ENCODE assay signal across 26 mouse cellular contexts in the genomic region with DNA sequence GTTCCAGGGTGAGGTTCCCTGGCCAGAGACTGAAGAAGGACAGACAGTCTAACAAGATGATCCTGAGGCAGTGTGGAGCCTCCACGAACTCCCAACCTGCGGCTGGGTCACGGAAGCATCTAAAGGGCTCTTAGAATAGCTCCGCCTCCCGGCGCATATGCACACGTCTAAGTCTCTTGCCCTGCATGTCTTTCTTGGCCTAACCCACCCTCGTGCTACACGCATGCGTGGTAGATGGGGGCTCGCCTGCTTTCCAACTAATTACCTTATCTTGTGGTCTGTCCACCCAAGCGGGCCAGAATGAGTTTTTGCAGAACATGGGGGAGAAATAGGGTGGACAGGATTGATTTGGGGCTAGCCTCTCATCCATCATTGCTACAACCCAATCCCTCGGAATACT. TPM values are rescaled to one million over a fixed set of nuclear protein-coding genes. Genes with fewer than 3 reads are reported as not detected.
A peak's percentile ranks its signal among the peaks of the same experiment; 100 is the strongest.
DNase-seq lines count a peak whose midpoint lies in the region; ATAC-seq and TF ChIP-seq lines count a peak whose summit lies in the region.
"Had no signal": no experiment of that assay in that cellular context is flagged by ENCODE, and none has a peak within 500 bp of the region (broad histone marks: within the 10 kb centered on the region; RNA-seq: fewer than 3 reads in every experiment).

No protein-coding gene starts in this region.

- H3K9ac ChIP-seq in limb, embryonic 13.5 days = no peak overlapping the region
- H3K9ac ChIP-seq in MEL (ENCODE audit: control insufficient read depth, low read depth, low read length, poor library complexity, severe bottlenecking) = no peak overlapping the region
- no peak overlapping the region for H3K9ac ChIP-seq in limb, embryonic 14.5 days (ENCODE audit: low read depth, low read length, severe bottlenecking)
- H3K9ac ChIP-seq: forebrain, embryonic 13.5 days; heart, embryonic 15.5 days; hindbrain, embryonic 13.5 days had no signal

- H3K79me2 ChIP-seq in MEL (ENCODE audit: control insufficient read depth, insufficient read depth, low read length, poor library complexity) = no peaks in the 10 kb centered on the region

- H3K4me2 ChIP-seq in limb, embryonic 13.5 days (replicated peaks) = no peak overlapping the region
- H3K4me2 ChIP-seq in limb, embryonic 14.5 days (replicated peaks; ENCODE audit: low read depth, low read length, severe bottlenecking) = no peak overlapping the region
- H3K4me2 ChIP-seq: forebrain, embryonic 13.5 days; heart, embryonic 11.5 days; heart, embryonic 15.5 days; hindbrain, embryonic 13.5 days had no signal

- TF ChIP-seq EP300 in MEL (IDR thresholded peaks at IDR 0.05; ENCODE audit: low read depth in 1 of 2, low read length in 2 of 2) = no peak

- no peak for TF ChIP-seq POLR2A in MEL (IDR thresholded peaks at IDR 0.05; ENCODE audit: control insufficient read depth in 1 of 2, insufficient read depth in 1 of 2, low read depth in 1 of 2, low read length in 2 of 2, poor library complexity in 1 of 2)
- no peak for TF ChIP-seq POLR2A in limb, embryonic 14.5 days (IDR thresholded peaks at IDR 0.05; ENCODE audit: borderline replicate concordance, extremely low read depth, insufficient read depth, insufficient read length)

- intact Hi-C loops in left cerebral cortex, postnatal 36 days (cut with DNase I) = no loop called here

- peak overlapping the region; percentile 39; the same call in 1 of the 2 replicates for H3K27ac ChIP-seq in limb, embryonic 13.5 days
- H3K27ac ChIP-seq in limb, embryonic 10.5 days = no peak overlapping the region
- no peak overlapping the region for H3K27ac ChIP-seq in MEL (ENCODE audit: control insufficient read depth, low read depth, low read length)
- H3K27ac ChIP-seq in limb, embryonic 14.5 days (replicated peaks; ENCODE audit: low read depth, low read length) = peak overlapping the region; percentile 6; the same call in 1 of the 2 replicates
- H3K27ac ChIP-seq: forebrain, embryonic 10.5 days; forebrain, embryonic 13.5 days; heart, embryonic 15.5 days; hindbrain, embryonic 10.5 days; hindbrain, embryonic 13.5 days had no signal

- ATAC-seq in limb, embryonic 13.5 days (ENCODE audit: low FRiP score, low read depth) = no peak
- ATAC-seq in limb, embryonic 14.5 days (ENCODE audit: low FRiP score, low read depth) = no peak
- ATAC-seq: forebrain, embryonic 13.5 days; forebrain, embryonic 16.5 days; hindbrain, embryonic 16.5 days had no signal

- no peak for DNase-seq in limb, embryonic 10.5 days (ENCODE audit: low spot score)
- peak; percentile 3 for DNase-seq in MEL (ENCODE audit: low read depth, low spot score)
- no peak for DNase-seq in limb, embryonic 14.5 days (ENCODE audit: low spot score)
- no peak for DNase-seq in ovary, adult 18-20 months (ENCODE audit: low spot score)
- DNase-seq in spleen, postnatal 10 days (ENCODE audit: low spot score in 2 of 2) = no peak
- DNase-seq in left cerebral cortex, postnatal 36 days (ENCODE audit: low spot score in 2 of 2) = no peak
- DNase-seq: adrenal gland, adult 2 months; adrenal gland, postnatal 25 days; B cell, adult 2 months; cerebellum, adult 11-12 months; cerebellum, adult 8-10 months; cerebellum, postnatal 10 days; gastrocnemius, postnatal 10 days; gastrocnemius, postnatal 36 days; heart, postnatal 10 days; heart, postnatal 36 days had no signal

- H3K4me3 ChIP-seq in limb, embryonic 13.5 days = no peak overlapping the region
- no peak overlapping the region for H3K4me3 ChIP-seq in limb, embryonic 10.5 days
- no peak overlapping the region for H3K4me3 ChIP-seq in MEL (ENCODE audit: control insufficient read depth in 1 of 2, insufficient read depth in 1 of 2, low read depth in 2 of 2, low read length in 2 of 2)
- no peak overlapping the region for H3K4me3 ChIP-seq in limb, embryonic 14.5 days (replicated peaks; ENCODE audit: low read length)
- H3K4me3 ChIP-seq: forebrain, embryonic 10.5 days; forebrain, embryonic 13.5 days; heart, embryonic 15.5 days; hindbrain, embryonic 10.5 days; hindbrain, embryonic 13.5 days had no signal

- peaks cover 19% of the 10 kb centered on the region for H3K4me1 ChIP-seq in limb, embryonic 13.5 days
- peaks cover 10% of the 10 kb centered on the region for H3K4me1 ChIP-seq in limb, embryonic 10.5 days
- H3K4me1 ChIP-seq in MEL (ENCODE audit: control insufficient read depth in 1 of 2, insufficient read depth in 2 of 2, low read length in 2 of 2) = peaks cover 4 to 12% of the 10 kb centered on the region in 2 experiments; a peak in 2 of 4 replicates
- H3K4me1 ChIP-seq in limb, embryonic 14.5 days (ENCODE audit: control insufficient read depth, insufficient read depth, low read length) = peaks cover 7% of the 10 kb centered on the region; the same call in 1 of the 2 replicates
- H3K4me1 ChIP-seq: forebrain, embryonic 10.5 days; forebrain, embryonic 13.5 days; heart, embryonic 15.5 days; hindbrain, embryonic 10.5 days; hindbrain, embryonic 13.5 days had no signal

- no peak for TF ChIP-seq CTCF in MEL (IDR thresholded peaks at IDR 0.05 in 2 of 3, conservative IDR thresholded peaks at IDR 0.05 in 1 of 3; ENCODE audit: control insufficient read depth in 1 of 3, insufficient read depth in 1 of 3, low read depth in 2 of 3, low read length in 3 of 3, poor library complexity in 1 of 3, severe bottlenecking in 1 of 3)

- no peaks in the 10 kb centered on the region for H3K27me3 ChIP-seq in limb, embryonic 13.5 days
- H3K27me3 ChIP-seq in limb, embryonic 10.5 days (ENCODE audit: low read depth, poor library complexity, severe bottlenecking) = no peaks in the 10 kb centered on the region
- peaks cover 0 to 1% of the 10 kb centered on the region in 2 experiments; a peak in 1 of 4 replicates for H3K27me3 ChIP-seq in MEL (ENCODE audit: control insufficient read depth in 1 of 2, insufficient read depth in 2 of 2, low read length in 2 of 2)
- H3K27me3 ChIP-seq in limb, embryonic 14.5 days (ENCODE audit: control insufficient read depth, insufficient read depth, low read length) = no peaks in the 10 kb centered on the region
- H3K27me3 ChIP-seq: CH12.LX; forebrain, embryonic 13.5 days; heart, embryonic 15.5 days; hindbrain, embryonic 13.5 days had no signal

- WGBS in limb, embryonic 13.5 days = 88% methylated on average over 13 of the region's 13 CpGs
- WGBS in limb, embryonic 10.5 days = 91% methylated on average over 13 of the region's 13 CpGs
- 89% methylated on average over 13 of the region's 13 CpGs for WGBS in limb, embryonic 14.5 days

- H3K36me3 ChIP-seq in limb, embryonic 13.5 days = no peaks in the 10 kb centered on the region
- H3K36me3 ChIP-seq in limb, embryonic 10.5 days = no peaks in the 10 kb centered on the region
- H3K36me3 ChIP-seq in MEL (ENCODE audit: control insufficient read depth in 1 of 2, insufficient read depth in 2 of 2, low read length in 2 of 2) = peaks cover 0 to 8% of the 10 kb centered on the region in 2 experiments; a peak in 2 of 4 replicates
- H3K36me3 ChIP-seq in limb, embryonic 14.5 days (ENCODE audit: control insufficient read depth, insufficient read depth, low read length) = no peaks in the 10 kb centered on the region
- H3K36me3 ChIP-seq: forebrain, embryonic 10.5 days; heart, embryonic 15.5 days; hindbrain, embryonic 10.5 days; hindbrain, embryonic 13.5 days had no signal

- 0 out of 2 replicates have a peak, but pooled peaks cover 5% of the 10 kb centered on the region for H3K9me3 ChIP-seq in limb, embryonic 13.5 days
- no peaks in the 10 kb centered on the region for H3K9me3 ChIP-seq in limb, embryonic 10.5 days (replicated peaks)
- H3K9me3 ChIP-seq in MEL (replicated peaks; ENCODE audit: insufficient read depth, low read length) = no peaks in the 10 kb centered on the region
- no peaks in the 10 kb centered on the region for H3K9me3 ChIP-seq in limb, embryonic 14.5 days (ENCODE audit: control insufficient read depth, low read length)
- H3K9me3 ChIP-seq: forebrain, embryonic 10.5 days; forebrain, embryonic 13.5 days; heart, embryonic 15.5 days; hindbrain, embryonic 13.5 days had no signal

- TF ChIP-seq RAD21 in MEL (IDR thresholded peaks at IDR 0.05; ENCODE audit: low read depth, low read length) = no peak

TF ChIP-seq in MEL, 35 proteins besides CTCF, POLR2A, EP300 and RAD21 (continues in another document):
- no peak for TF ChIP-seq SIN3A (IDR thresholded peaks at IDR 0.05; ENCODE audit: low read length)
- TF ChIP-seq BHLHE40 (IDR thresholded peaks at IDR 0.05; ENCODE audit: borderline replicate concordance, low read depth, low read length) = no peak
- TF ChIP-seq HCFC1 (IDR thresholded peaks at IDR 0.05; ENCODE audit: low read depth, low read length) = no peak
- TF ChIP-seq ZMIZ1 (IDR thresholded peaks at IDR 0.05; ENCODE audit: low read depth, low read length) = no peak
- TF ChIP-seq SMC3 (IDR thresholded peaks at IDR 0.05; ENCODE audit: low read depth, low read length) = no peak
- TF ChIP-seq E2F4 (IDR thresholded peaks at IDR 0.05; ENCODE audit: borderline replicate concordance, low read depth, low read length) = no peak
- TF ChIP-seq MAFK (IDR thresholded peaks at IDR 0.05; ENCODE audit: borderline replicate concordance, low read depth, low read length) = no peak
- no peak for TF ChIP-seq CHD1 (IDR thresholded peaks at IDR 0.05; ENCODE audit: low read depth, low read length)
- TF ChIP-seq NRF1 (IDR thresholded peaks at IDR 0.05; ENCODE audit: insufficient read depth, low read depth, low read length, poor library complexity, severe bottlenecking) = no peak
- TF ChIP-seq ETS1 (IDR thresholded peaks at IDR 0.05; ENCODE audit: low read depth, low read length) = no peak
- TF ChIP-seq MYC (IDR thresholded peaks at IDR 0.05; ENCODE audit: low read depth, low read length) = no peak
- TF ChIP-seq ZKSCAN1 (IDR thresholded peaks at IDR 0.05; ENCODE audit: low read depth, low read length) = no peak
- no peak for TF ChIP-seq MAX (IDR thresholded peaks at IDR 0.05; ENCODE audit: low read length)
- no peak for TF ChIP-seq ELF1 (IDR thresholded peaks at IDR 0.05; ENCODE audit: low read depth, low read length)
- TF ChIP-seq ZC3H11A (IDR thresholded peaks at IDR 0.05; ENCODE audit: low read depth, low read length) = no peak
- no peak for TF ChIP-seq MEF2A (IDR thresholded peaks at IDR 0.05; ENCODE audit: extremely low read depth, insufficient replicate concordance, low read depth, low read length, poor library complexity, severe bottlenecking)
- TF ChIP-seq GATA1 (IDR thresholded peaks at IDR 0.05; ENCODE audit: low read depth, low read length) = no peak

RNA-seq across cellular contexts. Expression of a gene that starts 36.6 kb away (rescaled TPM):
- 11.5 and 13.9 TPM in 2 replicates for polyA plus RNA-seq in limb, embryonic 13.5 days (2015; fragmentation: Nextera tagmentation; extraction: Ambion mirVana)
- polyA plus RNA-seq in limb, embryonic 10.5 days (2016; fragmentation: Nextera tagmentation; extraction: Ambion mirVana) = 12.6 and 13.4 TPM in 2 replicates
- 14.1 and 14.9 TPM in 2 replicates for total RNA-seq in MEL (2012; rRNA removed)
- 10 to 100 TPM in 1 of 2 experiments, not detected in 1; 49.4 TPM for polyA plus RNA-seq in MEL (2012; ENCODE audit: insufficient read depth in 1 of 2, insufficient read length in 2 of 2, low read depth in 1 of 2, low replicate concordance in 2 of 2, missing spikeins in 1 of 2)
- 39.0 and 46.1 TPM in 2 replicates for polyA plus RNA-seq in limb, embryonic 14.5 days (2012; rRNA removed)
- 16.2 TPM in 2 replicates for polyA plus RNA-seq in limb, embryonic 14.5 days (2014; fragmentation: Nextera tagmentation; extraction: Ambion mirVana)
- total RNA-seq in left cerebral cortex, postnatal 36 days (2021) = 10 to 100 TPM; 41.2 to 65.2 TPM

Comparison
In these comparisons a context has a peak if more than half of its experiments do, and no peak if none do; other contexts are left out.
1. H3K27ac ChIP-seq: peak in limb, embryonic 13.5 days (single experiment) and limb, embryonic 14.5 days (single experiment); none in limb, embryonic 10.5 days (single experiment) and MEL (single experiment).